Mouse (Mus musculus): ENCODE data around the gene Dtd1. TPM values are rescaled to one million over a fixed set of nuclear protein-coding genes. Genes with fewer than 3 reads are reported as not detected.

The Dtd1 gene
- polyA plus RNA-seq, 1 experiment from 2014 or later = 29.9 TPM

DNA sequence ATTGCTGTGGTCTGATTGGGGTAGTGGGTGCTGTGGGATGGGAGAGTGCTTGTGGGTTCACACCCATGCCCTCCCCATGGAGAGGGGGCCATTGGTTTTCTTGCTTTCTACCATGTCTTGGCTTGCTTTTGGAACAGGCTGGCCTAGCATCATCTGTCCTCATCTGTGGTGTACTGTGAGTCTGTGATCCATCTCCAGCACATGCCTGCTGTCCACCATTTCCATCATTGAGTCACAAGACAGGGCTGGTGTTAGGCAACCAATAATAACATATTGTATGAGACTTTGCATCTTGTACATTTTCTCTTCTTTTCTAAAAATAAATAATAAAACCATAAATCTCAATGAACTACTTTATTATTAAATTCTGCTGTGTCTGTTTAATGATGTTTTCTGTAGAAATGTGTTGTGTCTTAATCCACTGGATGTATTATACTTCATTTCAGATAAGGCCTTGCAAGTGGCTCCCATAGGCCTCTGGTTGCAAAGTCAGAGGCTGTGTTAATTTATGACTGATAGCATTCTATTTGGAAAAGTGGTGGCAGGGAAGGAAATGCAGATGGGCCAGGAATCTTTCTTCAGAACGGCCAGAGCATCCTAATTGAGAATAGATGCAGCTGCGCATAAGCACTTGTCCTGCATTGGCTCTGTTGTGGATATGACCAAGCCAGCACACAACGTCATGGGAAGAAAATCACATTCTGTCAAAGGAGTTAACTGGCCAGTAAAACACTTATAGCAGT lies 168.8 kb downstream of the Dtd1 start:
- no peak for ATAC-seq (ENCODE audit: insufficient number of reproducible peaks, insufficient read depth, low FRiP score, low read depth)
- no peak overlapping the region for H3K9ac ChIP-seq (ENCODE audit: low read length)
- H3K36me3 ChIP-seq (ENCODE audit: control insufficient read depth, insufficient read depth, low read length) = no peaks in the 10 kb centered on the region
- no peak overlapping the region for H3K27ac ChIP-seq (replicated peaks in 1 of 2; ENCODE audit: control insufficient read depth in 1 of 2, insufficient read depth in 1 of 2, low read depth in 2 of 2, low read length in 2 of 2)
- peaks cover 2 to 6% of the 10 kb centered on the region in 2 experiments; a peak in 2 of 4 replicates for H3K4me1 ChIP-seq (ENCODE audit: control insufficient read depth in 2 of 2, insufficient read depth in 2 of 2, low read length in 2 of 2)
- peaks cover 8% of the 10 kb centered on the region; the same call in 1 of the 2 replicates for H3K9me3 ChIP-seq (ENCODE audit: control insufficient read depth, low read length)
- 72% methylated on average over 3 of the region's 3 CpGs for WGBS
- no peaks in the 10 kb centered on the region for H3K27me3 ChIP-seq (ENCODE audit: control insufficient read depth, insufficient read depth, low read length)
- H3K4me2 ChIP-seq (ENCODE audit: low read length) = no peak overlapping the region
- H3K4me3 ChIP-seq (ENCODE audit: control insufficient read depth in 1 of 2, insufficient read depth in 1 of 2, low read depth in 1 of 2, low read length in 2 of 2) = no peak overlapping the region

DNA sequence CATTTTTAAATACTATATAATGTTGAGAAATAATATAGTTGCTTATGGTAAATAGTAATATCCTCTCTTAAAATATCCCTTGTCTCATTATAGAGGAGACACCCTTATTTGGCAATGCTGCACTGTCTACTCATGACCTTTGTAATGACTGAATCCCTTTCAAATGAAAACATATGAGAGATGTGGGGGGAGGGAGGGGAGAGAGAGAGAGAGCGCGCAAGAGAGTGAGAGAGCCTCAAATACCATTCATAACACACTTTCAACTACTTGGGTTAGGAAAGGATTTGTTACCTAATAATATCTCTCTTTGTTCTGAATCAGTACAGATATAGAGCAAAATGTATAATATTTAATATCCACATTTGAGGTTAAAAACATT lies 169.4 kb downstream of the Dtd1 start:
- no peak overlapping the region for H3K4me2 ChIP-seq (ENCODE audit: low read length)
- WGBS = 52% methylated on average over 2 of the region's 2 CpGs
- H3K9ac ChIP-seq (ENCODE audit: low read length) = no peak overlapping the region
- no peak overlapping the region for H3K4me3 ChIP-seq (ENCODE audit: control insufficient read depth in 1 of 2, insufficient read depth in 1 of 2, low read depth in 1 of 2, low read length in 2 of 2)
- H3K27me3 ChIP-seq (ENCODE audit: control insufficient read depth, insufficient read depth, low read length) = no peaks in the 10 kb centered on the region
- peaks cover 8% of the 10 kb centered on the region; the same call in 1 of the 2 replicates for H3K9me3 ChIP-seq (ENCODE audit: control insufficient read depth, low read length)
- H3K4me1 ChIP-seq (ENCODE audit: control insufficient read depth in 2 of 2, insufficient read depth in 2 of 2, low read length in 2 of 2) = peaks cover 2 to 6% of the 10 kb centered on the region in 2 experiments; a peak in 2 of 4 replicates
- no peaks in the 10 kb centered on the region for H3K36me3 ChIP-seq (ENCODE audit: control insufficient read depth, insufficient read depth, low read length)
- ATAC-seq (ENCODE audit: insufficient number of reproducible peaks, insufficient read depth, low FRiP score, low read depth) = no peak
- H3K27ac ChIP-seq (replicated peaks in 1 of 2; ENCODE audit: control insufficient read depth in 1 of 2, insufficient read depth in 1 of 2, low read depth in 2 of 2, low read length in 2 of 2) = no peak overlapping the region

GRCm38 (mm10) chr2:144769556-144769955 lies 169.9 kb downstream of the Dtd1 start:
- Histone ChIP-seq H3K9me3 (ENCODE audit: control insufficient read depth, low read length) (peaks cover 8% of the 10 kb centered on the region; the same call in 1 of the 2 replicates), H3K4me3 (ENCODE audit: control insufficient read depth in 1 of 2, insufficient read depth in 1 of 2, low read depth in 1 of 2, low read length in 2 of 2) (no peak overlapping the region), H3K27ac (replicated peaks in 1 of 2; ENCODE audit: control insufficient read depth in 1 of 2, insufficient read depth in 1 of 2, low read depth in 2 of 2, low read length in 2 of 2) (no peak overlapping the region), H3K9ac (ENCODE audit: low read length) (no peak overlapping the region), H3K36me3 (ENCODE audit: control insufficient read depth, insufficient read depth, low read length) (no peaks in the 10 kb centered on the region), H3K4me1 (ENCODE audit: control insufficient read depth in 2 of 2, insufficient read depth in 2 of 2, low read length in 2 of 2) (peaks cover 2 to 6% of the 10 kb centered on the region in 2 experiments; a peak in 2 of 4 replicates), H3K27me3 (ENCODE audit: control insufficient read depth, insufficient read depth, low read length) (no peaks in the 10 kb centered on the region), H3K4me2 (ENCODE audit: low read length) (no peak overlapping the region)
- no peak for ATAC-seq (ENCODE audit: insufficient number of reproducible peaks, insufficient read depth, low FRiP score, low read depth)
- 36% methylated on average over 3 of the region's 3 CpGs for WGBS

DNA sequence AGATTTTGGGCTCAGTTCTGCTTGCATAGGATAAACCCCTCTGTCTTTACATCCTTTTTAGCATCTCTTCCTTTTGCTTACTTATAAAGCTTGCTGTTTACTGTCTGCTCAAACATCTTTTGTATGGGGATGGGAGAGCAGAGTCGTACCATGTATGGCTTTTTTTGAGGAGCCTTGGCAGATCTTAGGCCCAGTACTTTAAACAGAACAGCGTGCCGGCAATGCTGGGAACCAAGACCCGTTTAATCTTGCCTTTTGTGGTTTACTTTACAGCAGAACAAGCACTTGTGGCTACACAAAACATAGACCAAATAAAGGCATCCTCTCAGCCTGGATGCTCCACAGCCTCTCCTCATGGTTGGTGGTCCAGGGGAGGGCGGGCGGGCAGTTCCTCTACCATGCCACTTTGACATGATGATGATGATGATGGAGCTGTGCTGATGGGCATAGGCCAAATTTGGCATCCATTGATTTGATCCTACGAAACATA lies 170.8 kb downstream of the Dtd1 start:
- Histone ChIP-seq H3K4me1 (ENCODE audit: control insufficient read depth in 2 of 2, insufficient read depth in 2 of 2, low read length in 2 of 2) (peaks cover 5 to 6% of the 10 kb centered on the region in 2 experiments), H3K4me3 (ENCODE audit: control insufficient read depth in 1 of 2, insufficient read depth in 1 of 2, low read depth in 1 of 2, low read length in 2 of 2) (no peak overlapping the region), H3K9me3 (ENCODE audit: control insufficient read depth, low read length) (peaks cover 8% of the 10 kb centered on the region; the same call in 1 of the 2 replicates), H3K36me3 (ENCODE audit: control insufficient read depth, insufficient read depth, low read length) (no peaks in the 10 kb centered on the region), H3K27me3 (ENCODE audit: control insufficient read depth, insufficient read depth, low read length) (no peaks in the 10 kb centered on the region), H3K4me2 (ENCODE audit: low read length) (no peak overlapping the region), H3K27ac (replicated peaks in 1 of 2; ENCODE audit: control insufficient read depth in 1 of 2, insufficient read depth in 1 of 2, low read depth in 2 of 2, low read length in 2 of 2) (no peak overlapping the region), H3K9ac (ENCODE audit: low read length) (no peak overlapping the region)
- 92% methylated on average over 7 of the region's 7 CpGs for WGBS
- ATAC-seq (ENCODE audit: insufficient number of reproducible peaks, insufficient read depth, low FRiP score, low read depth) = no peak

DNA sequence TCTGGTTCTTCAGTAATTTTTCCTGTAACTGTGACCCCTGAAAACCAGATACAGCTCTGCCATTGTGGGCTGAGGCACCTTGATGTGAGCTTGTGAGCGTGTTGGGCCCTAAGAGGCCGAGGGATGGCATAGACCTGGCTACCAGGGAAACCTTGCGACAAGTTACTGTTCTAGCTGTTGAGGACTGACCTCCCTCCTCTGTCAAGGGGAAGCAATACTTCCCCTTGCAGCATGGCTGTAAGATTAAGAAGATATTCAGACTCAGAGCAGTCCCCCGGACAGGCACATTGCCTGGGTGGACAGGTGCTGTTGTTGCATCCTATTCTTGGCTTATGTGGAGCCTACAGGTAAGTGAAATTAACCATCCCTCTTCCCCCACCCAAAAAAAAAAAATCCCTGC lies 172.1 kb downstream of the Dtd1 start:
- H3K4me1 ChIP-seq (ENCODE audit: control insufficient read depth in 2 of 2, insufficient read depth in 2 of 2, low read length in 2 of 2) = peaks cover 5 to 6% of the 10 kb centered on the region in 2 experiments
- no peak overlapping the region for H3K27ac ChIP-seq (replicated peaks in 1 of 2; ENCODE audit: control insufficient read depth in 1 of 2, insufficient read depth in 1 of 2, low read depth in 2 of 2, low read length in 2 of 2)
- ATAC-seq (ENCODE audit: insufficient number of reproducible peaks, insufficient read depth, low FRiP score, low read depth) = no peak
- H3K36me3 ChIP-seq (ENCODE audit: control insufficient read depth, insufficient read depth, low read length) = no peaks in the 10 kb centered on the region
- WGBS = 83% methylated on average over 4 of the region's 4 CpGs
- no peak overlapping the region for H3K9ac ChIP-seq (ENCODE audit: low read length)
- 0 out of 2 replicates have a peak, but pooled peaks cover under 1% of the 10 kb centered on the region for H3K9me3 ChIP-seq (ENCODE audit: control insufficient read depth, low read length)
- no peak overlapping the region for H3K4me3 ChIP-seq (ENCODE audit: control insufficient read depth in 1 of 2, insufficient read depth in 1 of 2, low read depth in 1 of 2, low read length in 2 of 2)
- no peak overlapping the region for H3K4me2 ChIP-seq (ENCODE audit: low read length)
- no peaks in the 10 kb centered on the region for H3K27me3 ChIP-seq (ENCODE audit: control insufficient read depth, insufficient read depth, low read length)

DNA sequence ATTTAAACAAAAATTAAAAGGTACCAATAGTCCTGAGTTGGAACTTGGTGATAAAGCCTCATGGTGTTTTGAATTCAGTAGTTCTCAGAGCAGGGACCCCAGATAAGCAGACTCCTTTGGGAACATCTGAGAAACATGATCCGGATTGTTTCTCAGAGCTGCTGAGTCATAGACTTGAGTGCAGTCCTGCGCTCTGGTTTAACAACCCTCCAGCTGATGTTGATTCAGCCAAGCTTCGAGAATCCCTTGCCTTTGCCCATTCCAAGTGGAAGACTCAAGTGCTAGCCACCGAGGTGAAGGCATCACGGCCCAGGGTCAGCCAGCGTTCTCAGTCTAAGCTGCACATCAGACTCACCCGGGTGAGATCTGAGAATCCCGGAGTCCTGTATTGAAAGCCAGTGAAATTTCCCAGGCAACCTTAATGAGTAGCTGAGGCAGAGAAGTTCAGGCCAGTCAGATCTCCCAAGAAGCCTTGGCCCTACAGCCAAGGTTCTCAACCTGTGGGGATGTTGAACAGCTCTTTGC lies 175.0 kb downstream of the Dtd1 start:
- Histone ChIP-seq H3K36me3 (ENCODE audit: control insufficient read depth, insufficient read depth, low read length) (no peaks in the 10 kb centered on the region), H3K9me3 (ENCODE audit: control insufficient read depth, low read length) (no peaks in the 10 kb centered on the region), H3K4me1 (ENCODE audit: control insufficient read depth in 2 of 2, insufficient read depth in 2 of 2, low read length in 2 of 2) (peaks cover 3% of the 10 kb centered on the region in 2 experiments; a peak in 3 of 4 replicates), H3K4me3 (ENCODE audit: control insufficient read depth in 1 of 2, insufficient read depth in 1 of 2, low read depth in 1 of 2, low read length in 2 of 2) (no peak overlapping the region), H3K4me2 (ENCODE audit: low read length) (no peak overlapping the region), H3K9ac (ENCODE audit: low read length) (no peak overlapping the region), H3K27ac (replicated peaks in 1 of 2; ENCODE audit: control insufficient read depth in 1 of 2, insufficient read depth in 1 of 2, low read depth in 2 of 2, low read length in 2 of 2) (no peak overlapping the region), H3K27me3 (ENCODE audit: control insufficient read depth, insufficient read depth, low read length) (no peaks in the 10 kb centered on the region)
- no peak for ATAC-seq (ENCODE audit: insufficient number of reproducible peaks, insufficient read depth, low FRiP score, low read depth)
- 51% methylated on average over 8 of the region's 8 CpGs for WGBS

DNA sequence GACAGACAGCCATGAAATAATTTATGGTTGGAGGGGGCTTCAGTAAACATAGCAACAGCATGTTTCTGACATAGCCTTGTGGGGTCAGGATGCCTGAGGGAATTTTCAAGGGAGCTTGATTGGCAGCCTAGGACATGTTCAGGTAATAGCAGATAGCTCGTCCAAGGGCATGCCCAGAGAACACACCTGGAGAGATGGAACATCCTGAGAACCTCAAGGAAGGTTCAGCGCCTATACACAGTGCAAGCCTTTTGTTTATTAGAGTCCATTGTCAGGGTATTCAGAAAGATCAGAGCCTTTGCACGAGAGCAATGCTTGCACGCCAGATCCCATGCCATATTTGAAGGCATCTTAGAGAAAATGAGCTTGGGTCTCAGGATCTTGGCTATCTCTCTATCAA lies 175.9 kb downstream of the Dtd1 start:
- no peak overlapping the region for H3K4me3 ChIP-seq (ENCODE audit: control insufficient read depth in 1 of 2, insufficient read depth in 1 of 2, low read depth in 1 of 2, low read length in 2 of 2)
- no peak overlapping the region for H3K27ac ChIP-seq (replicated peaks in 1 of 2; ENCODE audit: control insufficient read depth in 1 of 2, insufficient read depth in 1 of 2, low read depth in 2 of 2, low read length in 2 of 2)
- ATAC-seq (ENCODE audit: insufficient number of reproducible peaks, insufficient read depth, low FRiP score, low read depth) = no peak
- no peaks in the 10 kb centered on the region for H3K27me3 ChIP-seq (ENCODE audit: control insufficient read depth, insufficient read depth, low read length)
- H3K36me3 ChIP-seq (ENCODE audit: control insufficient read depth, insufficient read depth, low read length) = no peaks in the 10 kb centered on the region
- 91% methylated on average over 4 of the region's 4 CpGs for WGBS
- H3K4me1 ChIP-seq (ENCODE audit: control insufficient read depth in 2 of 2, insufficient read depth in 2 of 2, low read length in 2 of 2) = peaks cover 0 to 3% of the 10 kb centered on the region in 2 experiments; a peak in 2 of 4 replicates
- no peaks in the 10 kb centered on the region for H3K9me3 ChIP-seq (ENCODE audit: control insufficient read depth, low read length)
- no peak overlapping the region for H3K9ac ChIP-seq (ENCODE audit: low read length)
- H3K4me2 ChIP-seq (ENCODE audit: low read length) = no peak overlapping the region
